Mouse (Mus musculus) macrophage (primary cell): ENCODE data around the gene Col4a1. TPM values are rescaled to one million over a fixed set of nuclear protein-coding genes. Genes with fewer than 3 reads are reported as not detected.

Source experiments
- H3K27ac ChIP-seq: fragments of 350-480 bp; formaldehyde crosslinking; 2 replicates; pipeline ENCODE4 v1.9.0; 2021
- H3K36me3 ChIP-seq: fragments of 350-480 bp; formaldehyde crosslinking; 2 replicates; pipeline ENCODE4 v1.9.0; 2021; ENCODE audit errors: inconsistent target
- H3K4me3 ChIP-seq: fragments of 350-480 bp; formaldehyde crosslinking; 2 replicates; pipeline ENCODE4 v1.9.0; 2021; ENCODE audit errors: inconsistent target
- H3K79me2 ChIP-seq: fragments of 350-480 bp; formaldehyde crosslinking; 2 replicates; pipeline ENCODE4 v1.9.0; 2021; ENCODE audit errors: inconsistent target
- WGBS: methylation state at CpG from one replicate; pipeline ENCODE4 v1.1.7; 2026; ENCODE audit warnings: inconsistent platforms; ENCODE audit not compliant: missing documents; 5-methylcytosine and 5-hydroxymethylcytosine counted together
- polyA plus RNA-seq: library from polyadenylated mRNA; stranded (reverse); fragments of 250-400 nt; gene quantifications from 3 replicates; pipeline ENCODE4 v1.2.4, GENCODE M21; 2018; ENCODE audit warnings: inconsistent platforms
- total RNA-seq, 78 experiments: library from RNA; depleted of rRNA; stranded (reverse); fragments of 250-400 nt; gene quantifications; 1 replicate in 9 of 78; 2 replicates in 24 of 78; 3 replicates in 43 of 78; 4 replicates in 2 of 78; pipeline ENCODE4 v1.2.4; 2018; ENCODE audit warnings: inconsistent platforms in 56 of 78

Gene Col4a1
- total RNA-seq (2018; cell fraction: chromatin; rRNA removed) = 10 to 100 TPM in 1 of 26 experiments, 1 to 10 TPM in 4, under 1 TPM in 15, not detected in 6; 0.06 to 30.4 (median 0.25) TPM
- under 1 TPM in 23 of 26 experiments, not detected in 3; 0.03 to 0.78 (median 0.19) TPM for total RNA-seq (2018; cell fraction: cytosol; rRNA removed)
- total RNA-seq (2018; cell fraction: nucleus; rRNA removed) = 1 to 10 TPM in 5 of 26 experiments, under 1 TPM in 15, not detected in 6; 0.07 to 5.6 (median 0.69) TPM
- 0.39 to 0.96 TPM (median 0.86 TPM) in 3 replicates for polyA plus RNA-seq

DNA sequence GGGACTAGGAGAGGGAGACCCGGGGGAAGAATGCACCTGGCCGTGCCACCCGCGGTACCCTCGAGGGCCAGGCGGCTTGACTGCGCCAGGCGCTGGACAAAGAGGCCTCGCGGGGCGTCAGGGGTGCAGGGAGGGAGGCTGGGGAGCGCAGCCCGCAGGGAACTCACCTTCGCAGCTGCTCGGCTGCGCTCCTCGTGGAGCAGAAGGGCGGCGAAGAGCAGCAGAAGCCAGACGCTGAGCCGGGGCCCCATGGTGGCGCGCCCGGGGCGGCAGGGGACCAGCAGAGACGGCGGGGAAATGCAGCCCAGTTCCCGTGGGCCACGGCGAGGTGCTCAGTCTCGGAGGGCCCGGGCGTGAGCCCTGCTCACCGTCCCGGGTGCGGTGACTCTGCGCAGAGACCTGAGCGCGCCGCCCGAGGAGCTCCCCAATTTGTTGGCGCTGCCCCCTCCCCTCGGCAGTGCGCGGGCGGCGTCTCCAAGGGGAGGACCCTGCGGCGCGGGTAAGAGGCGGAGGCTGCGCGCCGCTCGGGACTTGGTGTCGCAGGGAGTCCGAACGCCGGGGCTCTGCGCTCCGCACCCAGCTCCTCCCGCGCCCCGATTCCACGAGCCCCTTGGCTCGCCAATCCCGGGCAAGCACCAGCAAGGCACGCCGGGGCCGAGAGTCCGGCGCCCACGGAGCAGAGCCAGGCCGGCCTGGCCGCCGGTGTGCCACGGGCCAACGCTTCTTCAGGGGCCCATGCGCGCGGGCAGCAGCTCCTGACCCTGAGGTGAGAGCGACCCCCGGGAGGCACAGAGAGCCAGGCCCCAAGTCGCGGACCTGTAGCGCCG is at the start of gene Col4a1, which contains the start of gene Col4a2:
Gene Col4a1 (minus strand): TSS at position 478 of the 827 bp plus-strand sequence.
Gene Col4a2 (plus strand): TSS at position 457 of the 827 bp plus-strand sequence.
- under 1% methylated on average over 82 of the region's 87 CpGs for WGBS
- H3K36me3 ChIP-seq = no peaks in the 10 kb centered on the region
- no peak within 1 kb of the TSS for H3K27ac ChIP-seq
- no peaks in the 10 kb centered on the region for H3K79me2 ChIP-seq
- H3K4me3 ChIP-seq = no peak within 1 kb of the TSS

- no peaks in the 10 kb centered on the region for H3K79me2 ChIP-seq
- H3K36me3 ChIP-seq = no peaks in the 10 kb centered on the region
- H3K4me3 ChIP-seq = no peak overlapping the region
- H3K27ac ChIP-seq = no peak overlapping the region
- WGBS = 86% methylated on average over 8 of the region's 9 CpGs
These were observed 49.1 kb upstream of the Col4a1 start for GRCm38 (mm10) chr8:11361546-11362277.

DNA sequence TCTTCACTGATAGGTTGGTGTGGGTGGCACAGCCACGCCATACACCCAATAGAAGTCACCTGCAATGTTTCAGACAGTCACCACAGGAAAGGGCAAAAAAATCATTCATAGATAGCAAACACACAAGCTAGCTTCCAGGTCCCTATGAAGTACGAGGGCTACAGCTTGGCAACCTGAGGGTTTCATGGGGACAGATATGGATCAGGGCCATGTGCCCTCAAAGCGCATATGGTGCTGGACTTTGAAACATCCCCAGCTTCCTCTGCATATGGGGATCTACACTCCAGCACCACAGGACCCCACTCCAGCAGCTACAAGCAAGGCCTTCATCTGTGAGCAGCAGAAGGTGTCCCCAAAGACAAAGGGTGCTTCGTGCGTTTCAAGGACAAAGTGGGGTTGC is 47.2 kb upstream of the Col4a1 start:
- Histone ChIP-seq H3K4me3 (no peak overlapping the region), H3K36me3 (no peaks in the 10 kb centered on the region), H3K27ac (no peak overlapping the region), H3K79me2 (no peaks in the 10 kb centered on the region)
- WGBS = 96% methylated on average over 5 of the region's 5 CpGs

DNA sequence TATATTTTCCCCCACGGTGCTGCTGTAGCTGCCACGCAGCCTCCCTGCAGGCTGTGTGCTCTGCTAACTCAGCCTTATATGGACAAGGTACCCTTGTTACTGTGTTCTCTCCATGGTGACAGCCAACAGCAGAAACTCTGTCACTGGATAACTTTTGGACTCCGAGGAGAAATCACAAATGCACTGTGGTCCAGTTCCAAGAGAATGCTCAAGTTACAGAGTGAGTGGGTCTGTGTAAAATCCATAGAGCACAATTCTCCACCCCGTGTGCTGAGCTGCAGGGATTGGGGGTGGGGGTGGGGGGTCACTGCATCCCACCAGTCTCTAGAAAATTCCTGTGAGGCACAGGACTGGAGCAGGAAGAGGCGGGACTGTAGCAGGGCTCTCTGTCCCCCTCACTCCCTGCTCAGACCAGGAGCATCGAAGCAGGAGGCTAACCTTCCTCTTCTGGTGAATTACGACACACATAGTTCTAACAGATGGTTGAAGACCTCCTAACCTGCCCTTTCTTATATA is 45.4 kb upstream of the Col4a1 start:
- no peak overlapping the region for H3K27ac ChIP-seq
- 65% methylated on average over 7 of the region's 7 CpGs for WGBS
- H3K36me3 ChIP-seq = no peaks in the 10 kb centered on the region
- no peaks in the 10 kb centered on the region for H3K79me2 ChIP-seq
- H3K4me3 ChIP-seq = no peak overlapping the region

DNA sequence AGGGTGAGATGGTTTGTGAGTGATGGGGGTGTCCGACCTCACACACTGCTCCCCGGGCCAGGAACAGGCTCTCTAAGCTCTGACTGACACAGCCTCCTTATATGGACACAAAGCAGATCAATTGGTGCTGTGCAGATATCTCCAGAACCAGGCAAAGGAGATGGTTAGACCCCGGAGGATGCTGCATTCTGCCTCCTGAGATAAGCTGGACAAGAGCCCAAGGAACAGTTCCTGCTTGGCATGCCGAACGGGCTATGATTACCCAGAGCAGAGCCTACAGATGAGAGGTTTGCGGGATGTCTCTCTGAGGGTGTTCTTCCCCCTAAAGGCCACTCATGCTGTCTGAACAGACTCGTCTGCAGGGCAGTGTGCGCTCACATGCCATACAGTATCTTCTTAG is 44.1 kb upstream of the Col4a1 start:
- 54% methylated on average over 8 of the region's 8 CpGs for WGBS

DNA sequence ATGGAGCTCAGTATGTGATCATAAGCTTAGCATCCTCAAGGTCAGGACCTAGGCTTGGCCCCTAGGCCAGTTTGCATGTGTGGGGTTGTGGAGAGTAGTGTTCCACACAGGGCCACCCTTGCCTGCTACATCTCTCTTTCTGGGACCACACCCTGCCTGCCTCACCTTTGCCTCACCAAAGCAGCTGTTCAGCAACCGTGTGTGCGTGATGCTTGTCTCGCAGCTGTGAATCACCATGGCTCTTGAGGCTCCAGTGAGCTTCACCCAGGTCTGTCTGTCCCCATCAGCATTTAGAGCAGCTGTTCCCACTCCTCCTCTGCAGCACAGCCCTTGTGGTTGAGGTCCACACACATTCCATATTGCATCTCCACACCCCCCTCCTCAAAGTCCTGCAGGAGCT is 43.3 kb upstream of the Col4a1 start:
- 96% methylated on average over 3 of the region's 3 CpGs for WGBS
- H3K4me3 ChIP-seq = no peak overlapping the region

More for the DNA sequence above, 44.1 kb upstream of the Col4a1 start:
- Histone ChIP-seq H3K27ac (no peak overlapping the region), H3K36me3 (no peaks in the 10 kb centered on the region), H3K4me3 (no peak overlapping the region), H3K79me2 (no peaks in the 10 kb centered on the region)

DNA sequence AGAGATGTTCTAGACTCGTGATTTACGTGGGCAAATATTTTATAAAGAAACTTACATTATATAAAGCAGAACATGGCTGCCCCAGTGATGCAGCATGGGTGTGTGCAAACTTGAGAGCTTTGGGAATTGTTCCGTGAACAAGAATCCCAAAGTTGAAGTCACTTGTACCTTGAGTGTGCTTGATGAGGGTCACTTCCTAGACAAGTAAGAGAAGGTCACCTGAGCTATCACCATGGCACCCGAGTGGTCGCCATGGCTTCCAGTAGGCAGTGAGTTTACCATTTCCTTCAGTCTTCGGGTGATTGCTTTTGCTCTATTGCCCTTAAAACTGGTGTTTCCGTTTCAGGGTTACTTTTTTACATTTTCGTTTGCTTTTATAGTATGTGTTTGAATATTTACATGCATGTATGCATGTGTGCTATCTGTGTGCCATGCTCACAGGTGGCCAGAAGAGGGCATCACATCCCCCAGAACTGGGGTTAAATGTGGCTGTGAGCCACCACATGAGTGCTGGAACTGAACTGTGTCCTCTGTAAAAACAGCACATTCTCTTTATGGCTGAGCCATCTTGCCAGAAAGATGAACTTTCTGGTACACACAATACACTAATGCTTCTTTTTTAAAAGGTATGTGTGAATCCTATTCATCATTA is 42.3 kb upstream of the Col4a1 start:
- 96% methylated on average over 8 of the region's 8 CpGs for WGBS
- no peaks in the 10 kb centered on the region for H3K36me3 ChIP-seq
- no peaks in the 10 kb centered on the region for H3K79me2 ChIP-seq
- no peak overlapping the region for H3K27ac ChIP-seq
- H3K4me3 ChIP-seq = no peak overlapping the region

More for the DNA sequence above, 43.3 kb upstream of the Col4a1 start:
- H3K27ac ChIP-seq = no peak overlapping the region
- no peaks in the 10 kb centered on the region for H3K36me3 ChIP-seq
- no peaks in the 10 kb centered on the region for H3K79me2 ChIP-seq

GRCm38 (mm10) chr8:11352514-11352913 is 39.9 kb upstream of the Col4a1 start:
- Histone ChIP-seq H3K36me3 (no peaks in the 10 kb centered on the region), H3K27ac (no peak overlapping the region), H3K79me2 (no peaks in the 10 kb centered on the region), H3K4me3 (no peak overlapping the region)
- 47% methylated on average over 11 of the region's 11 CpGs for WGBS

- Histone ChIP-seq H3K27ac (no peak overlapping the region), H3K4me3 (no peak overlapping the region), H3K36me3 (no peaks in the 10 kb centered on the region), H3K79me2 (no peaks in the 10 kb centered on the region)
- WGBS = 92% methylated on average over 6 of the region's 6 CpGs
These were observed 38.7 kb upstream of the Col4a1 start for GRCm38 (mm10) chr8:11351355-11351754.

DNA sequence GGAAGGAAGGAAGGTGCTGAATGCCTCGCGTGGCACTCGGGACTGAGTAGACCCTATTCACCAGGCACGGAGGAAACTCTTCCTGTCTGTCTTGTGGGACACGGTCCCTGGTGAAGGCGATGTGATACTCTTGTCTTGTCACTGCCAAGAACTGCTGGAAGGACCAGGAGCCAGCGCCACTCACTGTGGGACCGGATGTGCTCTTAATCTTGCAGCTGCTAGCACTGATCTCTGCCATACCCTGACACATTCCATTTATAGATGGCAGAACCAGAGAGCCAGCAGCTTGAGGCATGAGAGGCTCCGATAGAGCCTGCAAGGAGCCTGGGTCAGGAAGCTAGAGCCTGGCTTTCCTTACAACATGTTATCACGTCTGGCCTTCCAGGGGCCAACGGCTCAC is 36.0 kb upstream of the Col4a1 start:
- no peaks in the 10 kb centered on the region for H3K79me2 ChIP-seq
- no peaks in the 10 kb centered on the region for H3K36me3 ChIP-seq
- H3K4me3 ChIP-seq = no peak overlapping the region
- no peak overlapping the region for H3K27ac ChIP-seq
- 85% methylated on average over 10 of the region's 11 CpGs for WGBS

- H3K79me2 ChIP-seq = no peaks in the 10 kb centered on the region
- H3K27ac ChIP-seq = no peak overlapping the region
- H3K36me3 ChIP-seq = no peaks in the 10 kb centered on the region
- no peak overlapping the region for H3K4me3 ChIP-seq
- WGBS = 70% methylated on average over 9 of the region's 9 CpGs
These were observed 35.1 kb upstream of the Col4a1 start for GRCm38 (mm10) chr8:11347699-11348098.

- WGBS = 95% methylated on average over 10 of the region's 10 CpGs
- H3K4me3 ChIP-seq = no peak overlapping the region
- no peak overlapping the region for H3K27ac ChIP-seq
- H3K36me3 ChIP-seq = no peaks in the 10 kb centered on the region
- H3K79me2 ChIP-seq = no peaks in the 10 kb centered on the region
These were observed 33.6 kb upstream of the Col4a1 start for GRCm38 (mm10) chr8:11346225-11346624.

- H3K79me2 ChIP-seq = no peaks in the 10 kb centered on the region
- H3K27ac ChIP-seq = no peak overlapping the region
- H3K36me3 ChIP-seq = no peaks in the 10 kb centered on the region
- H3K4me3 ChIP-seq = no peak overlapping the region
- WGBS = 92% methylated on average over 9 of the region's 9 CpGs
These were observed 31.8 kb upstream of the Col4a1 start for GRCm38 (mm10) chr8:11344459-11344858.

DNA sequence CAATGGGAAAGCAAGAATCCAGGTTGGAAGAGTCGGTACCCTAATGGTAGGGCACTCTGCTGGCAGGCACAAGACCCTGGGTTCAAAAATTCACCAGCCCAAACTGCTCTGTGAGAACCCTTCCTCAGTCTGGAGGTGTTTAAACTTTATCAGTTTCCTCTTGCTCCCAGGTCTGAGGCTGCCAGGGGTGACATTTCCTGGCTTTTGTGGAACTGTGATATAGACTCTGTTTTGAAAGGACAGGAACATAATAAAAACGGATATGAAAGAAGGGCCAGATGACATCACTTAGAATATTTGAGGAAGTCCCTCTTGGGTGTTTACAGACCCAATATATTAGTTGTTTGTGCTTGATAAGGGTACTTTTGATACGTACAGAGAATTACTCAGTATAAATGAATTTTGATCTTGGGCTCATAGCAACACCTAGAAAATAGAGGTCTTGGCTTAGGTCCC is 28.5 kb upstream of the Col4a1 start:
- Histone ChIP-seq H3K36me3 (no peaks in the 10 kb centered on the region), H3K27ac (peak overlapping the region; percentile 34; the same call in 1 of the 2 replicates), H3K79me2 (no peaks in the 10 kb centered on the region), H3K4me3 (no peak overlapping the region)
- WGBS = 0% methylated on average over 3 of the region's 3 CpGs
